Mouse (Mus musculus): ENCODE data around the gene Mtx3. TPM values are rescaled to one million over a fixed set of nuclear protein-coding genes. Genes with fewer than 3 reads are reported as not detected.

The Mtx3 gene
- total and polyA plus RNA-seq, 3 experiments, result 7.6 to 10.0 TPM; not detected in 1

DNA sequence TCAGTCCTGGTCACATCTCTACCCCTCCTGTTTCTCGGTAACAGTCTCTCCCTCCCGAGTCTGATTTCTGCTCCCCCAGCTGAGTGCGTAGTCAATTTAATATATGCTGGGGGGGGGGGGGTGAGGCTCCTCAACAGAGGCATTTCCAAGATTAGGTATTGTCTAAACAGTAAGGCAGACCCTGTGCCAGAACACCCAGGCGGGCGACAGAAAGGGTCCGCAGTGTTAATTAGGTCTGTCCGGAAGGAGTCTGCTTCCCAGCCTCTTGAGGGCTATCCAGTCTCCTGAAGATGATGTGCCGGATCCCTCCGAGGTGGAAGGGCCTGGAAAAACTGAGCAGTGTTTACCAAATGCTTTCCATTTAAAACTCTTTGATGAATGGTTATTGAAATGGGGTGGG lies 35.4 kb downstream of the Mtx3 start:
- H3K4me1 ChIP-seq (ENCODE audit: control insufficient read depth in 1 of 2, insufficient read depth in 2 of 2, low read length in 2 of 2), result no peaks in the 10 kb centered on the region; a peak in 1 of 4 replicates
- DNase-seq (ENCODE audit: low read depth, low spot score), result no peak
- H3K27ac ChIP-seq (ENCODE audit: control insufficient read depth, low read depth, low read length), result no peak overlapping the region
- H3K9ac ChIP-seq (ENCODE audit: control insufficient read depth, low read depth, low read length, poor library complexity, severe bottlenecking), result no peak overlapping the region
- no peaks in the 10 kb centered on the region for H3K9me3 ChIP-seq (replicated peaks; ENCODE audit: insufficient read depth, low read length)
- no peaks in the 10 kb centered on the region for H3K79me2 ChIP-seq (ENCODE audit: control insufficient read depth, insufficient read depth, low read length, poor library complexity)
- no peak overlapping the region for H3K4me3 ChIP-seq (ENCODE audit: control insufficient read depth in 1 of 2, insufficient read depth in 1 of 2, low read depth in 2 of 2, low read length in 2 of 2)
- no peaks in the 10 kb centered on the region for H3K27me3 ChIP-seq (ENCODE audit: control insufficient read depth in 1 of 2, insufficient read depth in 2 of 2, low read length in 2 of 2)
- TF ChIP-seq POLR2AphosphoS5 (IDR thresholded peaks at IDR 0.05; ENCODE audit: borderline replicate concordance, low read depth, low read length) (no peak), TAL1 (IDR thresholded peaks at IDR 0.05; ENCODE audit: low read length) (no peak), ZNF384 (IDR thresholded peaks at IDR 0.05; ENCODE audit: low read depth, low read length) (no peak), MXI1 (IDR thresholded peaks at IDR 0.05; ENCODE audit: low read depth, low read length) (no peak), ZKSCAN1 (IDR thresholded peaks at IDR 0.05; ENCODE audit: low read depth, low read length) (no peak), RCOR1 (IDR thresholded peaks at IDR 0.05; ENCODE audit: low read depth, low read length) (no peak), TBP (IDR thresholded peaks at IDR 0.05; ENCODE audit: low read depth, low read length) (no peak), ZC3H11A (IDR thresholded peaks at IDR 0.05; ENCODE audit: low read depth, low read length) (no peak), GABPA (IDR thresholded peaks at IDR 0.05; ENCODE audit: low read depth, low read length) (no peak), MAFK (IDR thresholded peaks at IDR 0.05; ENCODE audit: borderline replicate concordance, low read depth, low read length) (no peak), MYC (IDR thresholded peaks at IDR 0.05; ENCODE audit: low read depth, low read length) (no peak), MAX (IDR thresholded peaks at IDR 0.05; ENCODE audit: low read length) (no peak), MAZ (IDR thresholded peaks at IDR 0.05; ENCODE audit: low read depth, low read length) (no peak), TCF12 (IDR thresholded peaks at IDR 0.05; ENCODE audit: low read depth, low read length) (no peak), NRF1 (IDR thresholded peaks at IDR 0.05; ENCODE audit: insufficient read depth, low read depth, low read length, poor library complexity, severe bottlenecking) (no peak), RAD21 (IDR thresholded peaks at IDR 0.05; ENCODE audit: low read depth, low read length) (no peak)
- no peaks in the 10 kb centered on the region for H3K36me3 ChIP-seq (ENCODE audit: control insufficient read depth in 1 of 2, insufficient read depth in 2 of 2, low read length in 2 of 2)

DNA sequence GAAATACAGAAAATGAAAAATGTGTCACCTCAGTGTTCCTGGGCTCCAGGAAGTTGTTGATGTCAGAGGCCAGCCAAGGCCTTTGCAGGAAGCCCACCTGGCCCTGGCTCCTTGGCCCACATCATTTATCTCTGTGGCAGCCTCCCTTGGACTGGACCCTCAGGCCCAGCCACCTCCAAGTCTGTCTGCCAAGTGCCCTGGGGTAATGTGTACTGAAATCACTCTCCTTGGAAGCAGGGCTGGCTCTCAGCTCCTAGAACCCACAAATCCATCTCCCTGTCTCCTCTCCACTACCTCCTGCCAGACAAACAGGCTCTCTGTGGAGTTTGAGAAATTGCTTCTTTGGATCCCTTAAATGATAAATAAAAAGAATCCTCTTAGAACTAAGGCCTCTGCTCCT lies 36.0 kb downstream of the Mtx3 start:
- H3K9ac ChIP-seq (ENCODE audit: control insufficient read depth, low read depth, low read length, poor library complexity, severe bottlenecking), result no peak overlapping the region
- H3K27me3 ChIP-seq (ENCODE audit: control insufficient read depth in 1 of 2, insufficient read depth in 2 of 2, low read length in 2 of 2), result no peaks in the 10 kb centered on the region
- no peak for TF ChIP-seq RCOR1 (IDR thresholded peaks at IDR 0.05; ENCODE audit: low read depth, low read length)
- TF ChIP-seq NELFE (IDR thresholded peaks at IDR 0.05; ENCODE audit: low read depth, low read length), result no peak
- TF ChIP-seq TAL1 (IDR thresholded peaks at IDR 0.05; ENCODE audit: low read length), result no peak
- TF ChIP-seq CTCF (IDR thresholded peaks at IDR 0.05 in 2 of 3, conservative IDR thresholded peaks at IDR 0.05 in 1 of 3; ENCODE audit: control insufficient read depth in 1 of 3, insufficient read depth in 1 of 3, low read depth in 2 of 3, low read length in 3 of 3, poor library complexity in 1 of 3, severe bottlenecking in 1 of 3), result no peak
- TF ChIP-seq MYB (IDR thresholded peaks at IDR 0.05; ENCODE audit: low read depth, low read length), result no peak
- TF ChIP-seq HCFC1 (IDR thresholded peaks at IDR 0.05; ENCODE audit: low read depth, low read length), result no peak
- no peak for TF ChIP-seq POLR2AphosphoS2 (IDR thresholded peaks at IDR 0.05; ENCODE audit: low read length)
- TF ChIP-seq GABPA (IDR thresholded peaks at IDR 0.05; ENCODE audit: low read depth, low read length), result no peak
- TF ChIP-seq USF1 (IDR thresholded peaks at IDR 0.05; ENCODE audit: low read depth, low read length), result no peak
- TF ChIP-seq MAX (IDR thresholded peaks at IDR 0.05; ENCODE audit: low read length), result no peak
- TF ChIP-seq ZNF384 (IDR thresholded peaks at IDR 0.05; ENCODE audit: low read depth, low read length), result no peak
- TF ChIP-seq ELF1 (IDR thresholded peaks at IDR 0.05; ENCODE audit: low read depth, low read length), result no peak
- no peak for DNase-seq (ENCODE audit: low read depth, low spot score)
- H3K27ac ChIP-seq (ENCODE audit: control insufficient read depth, low read depth, low read length), result no peak overlapping the region
- no peak overlapping the region for H3K4me3 ChIP-seq (ENCODE audit: control insufficient read depth in 1 of 2, insufficient read depth in 1 of 2, low read depth in 2 of 2, low read length in 2 of 2)
- no peaks in the 10 kb centered on the region for H3K36me3 ChIP-seq (ENCODE audit: control insufficient read depth in 1 of 2, insufficient read depth in 2 of 2, low read length in 2 of 2)
- no peaks in the 10 kb centered on the region for H3K9me3 ChIP-seq (replicated peaks; ENCODE audit: insufficient read depth, low read length)
- no peaks in the 10 kb centered on the region for H3K79me2 ChIP-seq (ENCODE audit: control insufficient read depth, insufficient read depth, low read length, poor library complexity)
- H3K4me1 ChIP-seq (ENCODE audit: control insufficient read depth in 1 of 2, insufficient read depth in 2 of 2, low read length in 2 of 2), result no peaks in the 10 kb centered on the region; a peak in 1 of 4 replicates
